Mouse (Mus musculus) frontal cortex, adult 2 months (tissue): Measurements from ENCODE around the gene Mrtfb. TPM values are rescaled to one million over a fixed set of nuclear protein-coding genes. Genes with fewer than 3 reads are reported as not detected.

Experiments used
- DNase-seq, 2 experiments: peaks; one replicate each; pipeline ENCODE4 v3.0.0; 2022; ENCODE audit warnings: low spot score in 1 of 2; ENCODE audit errors: extremely low spot score in 1 of 2
- polyA plus RNA-seq: library from polyadenylated mRNA; depleted of rRNA; stranded (reverse); fragments of >200 nt; gene quantifications from 2 replicates; pipeline ENCODE4 v1.2.3, GENCODE M21; 2012

Gene Mrtfb
- polyA plus RNA-seq, 1 experiment = 67.3 TPM

GRCm38 (mm10) chr16:13379865-13380264, 123.6 kb downstream of the Mrtfb start:
- DNase-seq = no peak

DNA sequence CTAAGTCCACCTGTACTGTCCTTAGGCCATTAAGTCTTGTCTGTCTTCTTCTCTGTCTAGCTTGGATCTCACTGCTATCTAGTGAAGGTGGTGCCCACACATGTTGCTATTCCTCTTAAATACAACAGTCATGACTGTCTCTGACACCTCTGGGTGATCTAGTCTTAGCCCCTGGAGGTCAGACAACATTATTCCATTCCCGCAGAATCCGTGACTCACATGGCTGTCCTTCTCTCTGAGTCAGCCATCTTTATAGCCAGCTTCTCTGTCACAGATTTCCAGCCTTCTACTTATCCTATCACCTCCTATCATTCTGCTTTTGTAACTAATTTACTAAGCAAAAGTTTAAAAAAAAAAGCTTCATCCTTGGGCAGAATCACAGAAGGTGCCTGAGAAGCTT, 125.5 kb downstream of the Mrtfb start:
- DNase-seq = no peak

- DNase-seq = no peak
Observed at GRCm38 (mm10) chr16:13387306-13387705, 131.0 kb downstream of the Mrtfb start.

DNA sequence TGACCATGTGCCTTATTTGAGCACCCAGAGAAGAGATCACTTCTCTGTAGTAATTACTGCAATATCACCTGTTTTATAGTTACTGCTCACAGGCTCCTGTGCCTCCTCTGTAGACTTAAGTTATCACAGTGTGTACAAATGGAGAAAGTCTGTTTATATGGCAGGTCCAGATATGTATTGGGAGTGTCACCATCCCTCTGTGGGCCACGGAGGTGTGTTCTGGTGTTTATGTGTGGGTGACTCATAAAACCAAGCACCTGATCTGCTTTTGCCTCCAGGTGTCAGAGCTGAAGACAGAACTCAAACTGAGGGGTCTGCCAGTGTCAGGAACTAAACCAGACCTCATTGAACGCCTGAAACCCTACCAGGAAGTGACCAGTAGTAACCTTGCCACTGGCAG, 144.1 kb downstream of the Mrtfb start:
- DNase-seq = no peak

DNA sequence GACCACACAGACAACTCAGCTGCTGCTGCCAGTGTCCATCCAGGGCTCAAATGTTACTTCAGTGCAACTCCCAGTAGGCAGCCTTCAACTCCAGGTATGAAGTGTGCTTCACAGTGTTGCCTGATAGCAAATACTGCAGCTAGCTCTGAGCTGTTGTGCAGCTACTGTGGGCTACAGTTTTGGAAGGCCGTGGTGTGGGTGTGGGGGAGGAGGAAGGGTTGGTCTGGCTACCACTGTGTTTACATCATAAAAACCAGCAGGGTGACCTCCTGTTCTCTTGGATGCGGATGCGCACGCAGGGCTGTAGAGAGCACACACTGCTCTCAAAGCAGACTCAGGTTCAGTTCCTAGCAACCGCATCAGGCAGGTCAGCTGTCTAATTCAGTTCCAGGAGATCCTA, 145.3 kb downstream of the Mrtfb start:
- no peak for DNase-seq

DNA sequence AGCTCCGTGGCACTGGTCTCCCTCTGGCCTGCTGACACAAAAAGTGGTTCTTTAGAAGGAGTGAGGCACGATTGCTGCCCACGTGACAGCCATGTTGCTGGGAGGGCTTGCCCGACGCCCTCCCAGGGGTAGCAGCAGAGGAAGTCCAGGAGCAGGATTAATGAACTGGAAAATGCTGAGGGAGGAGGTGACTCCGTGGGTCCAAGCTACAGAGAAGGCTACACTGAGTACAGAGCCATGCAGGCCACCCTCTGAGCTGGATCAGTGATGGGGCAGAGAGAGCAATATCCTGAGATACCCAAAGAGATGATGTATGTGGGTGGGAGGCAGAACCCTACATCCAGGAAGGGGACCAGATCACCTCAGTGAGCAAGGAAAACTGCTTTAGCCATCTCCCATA, 148.4 kb downstream of the Mrtfb start:
- no peak for DNase-seq

DNA sequence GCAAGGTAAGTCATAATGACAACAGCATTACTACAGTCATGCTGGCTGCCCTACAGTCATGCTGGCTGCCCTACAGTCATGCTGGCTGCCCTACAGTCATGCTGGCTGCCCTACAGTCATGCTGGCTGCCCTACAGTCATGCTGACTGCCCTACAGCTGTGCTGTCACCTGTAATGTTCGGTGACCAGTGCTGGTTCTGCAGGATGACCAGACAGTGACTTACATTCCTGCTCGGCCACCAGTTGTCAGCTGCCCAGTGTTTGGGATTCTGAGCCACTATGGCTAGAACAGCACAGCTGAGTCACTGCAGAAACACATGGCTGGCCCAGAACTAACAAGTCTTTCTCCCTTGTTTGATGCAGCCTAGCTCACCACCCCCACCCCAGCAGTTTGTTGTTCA, 149.1 kb downstream of the Mrtfb start:
- no peak for DNase-seq

DNA sequence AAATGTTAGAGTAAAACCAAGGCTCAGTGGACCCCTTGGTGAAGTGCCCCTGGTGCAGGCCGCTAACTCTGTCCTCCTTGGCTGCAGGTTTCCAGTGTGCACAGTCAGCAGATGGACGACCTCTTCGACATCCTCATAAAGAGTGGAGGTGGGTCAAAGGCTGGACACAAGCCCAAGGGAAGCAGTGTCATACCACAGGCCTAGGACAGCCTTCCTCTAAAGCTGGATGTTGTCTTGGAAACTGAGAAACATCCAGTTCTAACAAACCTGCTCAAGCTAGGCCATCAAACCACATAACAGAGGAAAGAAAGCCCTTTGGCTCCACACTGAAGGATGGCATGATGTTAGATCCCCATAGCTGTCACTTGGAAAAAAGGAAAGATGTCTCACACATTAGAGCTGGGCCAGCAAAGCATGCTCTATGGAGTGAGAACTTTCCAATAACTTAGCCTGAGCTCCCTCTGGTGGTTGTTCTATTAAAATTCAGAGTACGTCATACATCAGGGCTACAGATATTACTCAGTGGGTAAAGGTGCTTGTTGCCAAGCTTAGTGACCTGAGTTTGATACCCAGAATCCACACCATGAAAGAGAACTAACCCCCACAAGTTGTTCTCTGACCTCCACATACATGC, 153.4 kb downstream of the Mrtfb start:
- peak; percentile 33 to 82 for DNase-seq

- DNase-seq = no peak
Observed at GRCm38 (mm10) chr16:13410760-13411159, 154.5 kb downstream of the Mrtfb start.

GRCm38 (mm10) chr16:13411531-13411930, 155.2 kb downstream of the Mrtfb start:
- no peak for DNase-seq

GRCm38 (mm10) chr16:13414566-13414965, 158.3 kb downstream of the Mrtfb start:
- DNase-seq = no peak

- DNase-seq = no peak
Observed at GRCm38 (mm10) chr16:13414972-13415371, 158.7 kb downstream of the Mrtfb start.

DNA sequence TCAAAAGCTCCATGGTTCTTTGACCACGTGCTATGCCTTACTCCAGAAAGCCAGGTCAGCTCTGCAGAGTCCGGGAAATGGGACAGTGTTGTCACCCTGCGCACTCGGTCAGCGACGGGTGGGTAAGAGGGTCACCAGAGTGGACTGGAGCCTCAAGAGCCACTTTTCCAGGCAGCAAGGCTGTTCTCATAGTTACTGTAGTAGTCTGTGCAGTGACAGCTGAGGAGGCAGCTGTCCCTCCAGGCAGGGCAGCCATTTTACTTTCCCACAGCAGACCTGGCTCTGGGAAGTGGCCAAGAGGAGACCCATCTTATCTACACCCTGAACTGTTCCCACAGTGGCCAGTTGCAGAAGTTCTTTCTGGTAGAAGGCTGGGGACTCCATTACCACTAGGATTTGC, 159.2 kb downstream of the Mrtfb start:
- DNase-seq = no peak

DNA sequence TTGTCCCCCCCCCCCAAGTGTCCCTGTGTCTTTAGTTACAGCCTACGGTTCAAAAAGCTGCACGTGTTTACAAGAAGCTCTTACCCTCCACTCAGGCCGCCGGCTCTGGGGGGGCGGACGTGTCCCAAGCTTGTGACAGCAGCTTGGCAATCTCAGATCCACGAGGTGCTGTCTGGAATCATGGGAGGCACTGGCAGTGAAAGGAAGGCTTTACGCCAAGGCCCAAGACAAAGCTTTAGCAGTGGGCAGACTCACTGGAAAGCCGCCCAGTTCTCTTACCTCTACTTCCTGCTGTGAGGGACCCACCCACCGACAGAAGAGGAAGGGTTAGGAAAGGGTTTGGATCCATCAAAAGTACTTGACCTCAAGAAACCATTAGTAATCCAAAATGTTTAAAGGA, 160.2 kb downstream of the Mrtfb start:
- DNase-seq = peak; percentile 46 to 62

GRCm38 (mm10) chr16:13417904-13418303, 161.6 kb downstream of the Mrtfb start:
- DNase-seq = no peak

DNA sequence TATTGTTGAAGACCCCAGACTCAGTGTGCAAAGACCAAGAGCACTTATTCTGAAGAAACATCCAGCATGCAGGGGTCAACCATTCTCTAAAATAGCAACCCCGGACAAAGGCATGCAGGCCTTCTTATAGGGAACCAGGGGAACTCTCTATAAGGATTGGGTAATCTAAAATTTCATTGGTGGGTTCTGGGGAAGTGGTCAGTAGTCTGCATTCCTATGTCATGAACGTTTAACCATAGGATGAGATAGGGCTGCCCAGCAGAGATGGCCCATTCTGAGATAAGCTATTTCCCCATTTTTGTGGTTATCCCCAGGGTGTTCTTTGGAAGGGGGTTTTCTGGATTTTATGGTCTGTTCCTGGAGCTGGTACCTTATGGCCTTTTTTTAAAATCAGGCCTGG, 163.5 kb downstream of the Mrtfb start:
- no peak for DNase-seq

- no peak for DNase-seq
Observed at GRCm38 (mm10) chr16:13422522-13422921, 166.2 kb downstream of the Mrtfb start.

- no peak for DNase-seq
Observed at GRCm38 (mm10) chr16:13423587-13424355, 167.5 kb downstream of the Mrtfb start.

DNA sequence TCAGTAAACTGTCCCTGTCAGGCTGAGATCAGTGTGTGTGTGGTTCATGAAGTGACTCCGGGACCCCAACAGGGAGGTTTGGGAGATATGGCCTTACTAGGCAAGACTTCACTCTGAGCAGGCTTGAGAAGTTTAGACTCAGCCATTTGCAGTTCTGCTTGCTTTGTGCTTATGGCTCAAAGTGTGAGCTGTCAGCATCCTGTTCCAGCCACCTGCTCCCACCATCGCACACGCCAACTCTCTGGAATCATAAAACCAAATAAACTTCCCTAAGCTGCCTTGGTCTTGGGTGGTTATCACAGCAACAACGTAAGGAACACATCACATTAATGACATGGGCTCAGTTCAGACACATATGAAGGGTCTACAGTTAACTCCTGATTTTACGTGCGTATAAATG, 169.5 kb downstream of the Mrtfb start:
- no peak for DNase-seq

GRCm38 (mm10) chr16:13426831-13427589, 170.7 kb downstream of the Mrtfb start:
- DNase-seq = no peak

DNA sequence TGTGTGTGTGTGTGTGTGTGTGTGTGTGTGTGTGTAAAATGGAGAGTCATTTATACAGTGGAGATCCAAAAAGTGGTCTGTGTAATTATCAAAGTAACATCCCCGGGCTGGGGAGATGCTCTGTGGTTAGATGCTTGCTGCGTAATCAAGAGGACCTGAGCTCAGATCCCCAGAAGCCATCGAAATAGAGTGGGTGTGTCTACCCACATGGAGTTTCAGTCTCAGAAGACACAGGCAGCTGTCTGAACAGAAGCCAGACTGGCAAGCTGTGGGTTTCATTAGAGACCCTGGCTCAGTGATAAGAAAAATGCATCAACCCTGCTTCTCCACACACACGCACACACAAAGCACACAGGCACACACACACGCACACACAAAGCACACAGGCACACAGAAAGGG, 171.8 kb downstream of the Mrtfb start:
- DNase-seq = no peak

DNA sequence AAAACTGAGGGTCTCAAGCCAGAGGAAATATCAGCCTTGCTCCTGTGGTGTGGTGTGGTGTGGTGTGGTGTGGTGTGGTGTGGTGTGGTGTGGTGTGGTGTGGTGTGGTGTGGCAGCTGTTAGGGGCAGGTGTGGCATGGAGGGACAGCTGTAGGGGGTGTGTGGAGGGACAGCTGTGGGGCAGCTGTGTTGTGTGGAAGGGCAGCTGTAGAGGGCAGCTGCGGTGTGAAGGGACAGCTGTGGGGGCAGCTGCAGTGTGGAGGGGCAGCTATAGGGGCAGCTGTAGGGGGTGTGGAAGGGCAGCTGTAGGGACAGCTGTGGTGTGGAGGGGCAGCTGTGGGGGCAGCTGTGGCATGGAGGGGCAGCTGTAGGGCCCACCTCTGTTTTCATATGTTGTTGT, 172.5 kb downstream of the Mrtfb start:
- DNase-seq = no peak
